Mouse (Mus musculus): Measurements from ENCODE around the gene Spata17.

DNA sequence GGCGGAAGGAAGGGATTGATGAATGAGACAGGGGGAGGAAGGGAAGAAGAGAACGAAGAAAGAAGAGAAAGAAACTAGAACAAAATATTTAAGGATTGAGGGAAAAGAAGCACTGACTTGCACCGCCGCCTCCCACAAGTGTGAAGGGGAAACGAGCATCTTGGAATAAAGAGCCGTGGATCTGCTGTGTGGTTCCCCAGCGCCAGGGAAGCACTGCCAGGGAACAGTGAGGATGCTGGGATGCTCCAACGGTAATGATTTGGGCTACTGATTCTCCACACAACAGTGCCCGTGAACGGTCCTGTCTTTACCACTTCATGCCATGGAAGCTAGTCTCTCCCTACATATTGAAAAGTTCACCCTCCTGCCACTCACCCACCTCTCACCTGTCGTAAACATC is 89.5 kb downstream of the Spata17 start:
- no peak for TF ChIP-seq GATA1 (IDR thresholded peaks at IDR 0.05; ENCODE audit: borderline replicate concordance, low read length)
- no peak for TF ChIP-seq FLI1 (IDR thresholded peaks at IDR 0.05; ENCODE audit: low read length)

Data from megakaryocyte, embryonic 14.5 days (primary cell).